Mouse (Mus musculus) neutrophil, adult 59 days (primary cell): Measurements from ENCODE around the gene Bmyc. TPM values are rescaled to one million over a fixed set of nuclear protein-coding genes. Genes with fewer than 3 reads are reported as not detected.

Experiments used
- total RNA-seq, 2 experiments: library from RNA; stranded (reverse); gene quantifications; 1 replicate in 1 of 2; 2 replicates in 1 of 2; pipeline ENCODE4 v1.2.4; 2023

The Bmyc gene
- 1 to 10 TPM; 4.0 to 6.7 TPM for total RNA-seq

GRCm38 (mm10) chr2:25706643-25707481 lies at the start of gene Bmyc:
TSS of gene Bmyc (plus strand) at chr2:25706739.

DNA sequence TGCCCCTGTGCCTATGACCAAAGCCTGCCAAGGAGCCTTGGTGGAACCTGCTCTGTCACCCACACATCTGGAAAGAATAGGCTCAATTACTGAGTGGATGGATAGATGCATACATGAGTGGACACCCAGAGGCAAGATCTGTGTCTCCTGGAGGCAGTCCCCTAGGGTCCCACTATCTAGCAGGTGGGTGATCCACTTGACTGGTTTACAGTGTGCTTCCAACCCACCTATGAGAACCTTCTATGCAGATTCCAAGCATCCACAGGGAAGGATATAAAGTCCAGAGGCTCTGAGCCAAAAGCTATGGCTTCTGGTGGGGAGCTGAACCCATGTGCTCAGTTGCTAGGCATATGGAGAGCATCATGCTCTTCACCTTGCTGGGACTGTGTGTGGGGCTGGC lies 48.9 kb upstream of the Bmyc start, which contains the start of gene Lcn5:
Lcn5 (plus strand) TSS at position 301 of the 400 bp plus-strand sequence.

DNA sequence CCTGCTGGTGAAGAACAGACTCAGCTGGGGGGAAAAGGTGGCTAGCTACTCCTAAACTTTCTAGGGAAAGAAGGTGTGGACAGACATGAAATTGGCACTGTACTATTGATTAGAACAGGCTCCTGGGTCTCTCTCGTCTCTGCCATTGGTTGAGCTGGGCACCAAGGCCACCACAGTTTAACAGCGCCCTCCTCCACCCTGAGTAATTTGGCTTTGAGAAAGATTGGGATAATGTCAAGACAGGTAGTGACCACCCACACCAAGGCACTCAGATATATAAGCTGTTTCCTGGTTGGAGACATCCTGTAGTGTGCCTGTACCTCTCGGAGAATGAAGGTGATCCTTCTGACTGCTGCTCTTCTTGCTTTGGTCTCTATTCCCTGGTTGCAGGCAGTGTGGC lies 30.1 kb upstream of the Bmyc start, which contains the start of gene Lcn6:
Lcn6 (plus strand) TSS at position 301 of the 400 bp plus-strand sequence.

DNA sequence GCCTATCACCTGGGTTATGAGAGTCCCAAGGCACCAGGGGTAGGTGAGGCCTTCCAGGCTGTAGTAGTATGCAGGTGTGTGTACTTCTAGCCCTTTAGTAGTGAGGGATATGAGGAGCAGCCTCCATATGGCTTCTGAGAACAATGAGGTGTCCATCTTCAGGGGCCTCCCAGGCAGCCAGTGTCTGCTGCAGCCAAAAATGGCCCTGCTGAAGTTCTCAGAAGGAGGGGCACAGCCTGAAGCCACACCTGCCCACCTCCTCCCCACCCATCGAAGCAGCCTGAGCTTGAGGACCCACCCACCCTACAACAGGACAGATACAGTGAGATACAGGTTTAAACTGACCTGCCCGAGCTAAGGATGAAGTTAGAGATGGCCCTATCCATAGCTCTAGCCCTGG lies 24.1 kb upstream of the Bmyc start, which contains the start of gene Lcn10:
Lcn10 (plus strand) TSS at position 301 of the 400 bp plus-strand sequence.

DNA sequence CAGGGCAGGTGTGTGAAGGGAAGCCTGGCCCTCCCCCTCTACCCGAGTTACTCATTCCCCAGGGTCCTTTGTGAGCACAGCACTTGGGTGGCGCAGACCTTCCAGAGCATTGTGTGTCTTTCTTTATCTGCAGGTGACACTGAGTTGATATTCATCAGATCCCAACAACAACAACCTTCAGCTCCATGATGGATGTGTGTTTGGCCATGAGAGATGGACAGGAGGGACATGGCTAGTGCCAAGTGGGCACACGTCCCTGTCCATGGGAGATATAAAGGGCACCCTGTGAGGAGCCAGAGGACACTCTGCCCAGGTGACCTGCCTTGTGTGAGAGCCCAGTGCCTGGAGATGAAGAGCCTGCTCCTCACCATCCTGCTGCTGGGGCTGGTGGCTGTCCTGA lies 6.8 kb upstream of the Bmyc start, which contains the start of gene Obp2a:
Obp2a (plus strand) TSS at position 301 of the 400 bp plus-strand sequence.

GRCm38 (mm10) chr2:25736709-25737108 lies 30.2 kb downstream of the Bmyc start, which contains the start of gene Obp2b:
TSS of gene Obp2b (plus strand) at chr2:25737009.

Other genes with a start within 250 kb of the Bmyc start
- not detected for gene Clic3, start 249.9 kb upstream of the Bmyc start, total RNA-seq
- 10 to 100 TPM; 44.7 to 53.4 TPM for gene Paxx, start 245.6 kb upstream of the Bmyc start, total RNA-seq
- gene Ptgds, start 236.7 kb upstream of the Bmyc start, total RNA-seq: not detected
- not detected for gene Lcn12, start 212.8 kb upstream of the Bmyc start, total RNA-seq
- 10 to 100 TPM; 26.8 to 28.7 TPM for gene Fbxw5, start 206.0 kb upstream of the Bmyc start, total RNA-seq
- under 1 TPM; 0.44 to 0.64 TPM for gene C8g, start 205.0 kb upstream of the Bmyc start, total RNA-seq
- gene Traf2, start 159.8 kb upstream of the Bmyc start, total RNA-seq: 10 to 100 TPM; 21.6 to 24.3 TPM
- 10 to 100 TPM; 87.5 to 92.7 TPM for gene Edf1, start 148.9 kb upstream of the Bmyc start, total RNA-seq
- gene Mamdc4, start 131.9 kb upstream of the Bmyc start, total RNA-seq: under 1 TPM; 0.42 to 0.62 TPM
- 1 to 10 TPM; 4.7 to 5.8 TPM for gene Phpt1, start 131.5 kb upstream of the Bmyc start, total RNA-seq
- gene Ajm1, start 125.0 kb upstream of the Bmyc start, total RNA-seq: not detected
- gene Rabl6, start 98.2 kb upstream of the Bmyc start, total RNA-seq: 10 to 100 TPM; 28.3 to 46.4 TPM
- not detected for gene Ccdc183, start 89.1 kb upstream of the Bmyc start, total RNA-seq
- gene Tmem141, start 84.7 kb upstream of the Bmyc start, total RNA-seq: 1 to 10 TPM; 3.5 to 4.4 TPM
- gene Fcna, start 78.7 kb upstream of the Bmyc start, total RNA-seq: 1 to 10 TPM; 1.8 to 2.7 TPM
- not detected for gene Lcn8, start 53.6 kb upstream of the Bmyc start, total RNA-seq
- gene Lcn5, start 48.8 kb upstream of the Bmyc start, total RNA-seq: not detected
- not detected for gene Lcn6, start 30.0 kb upstream of the Bmyc start, total RNA-seq
- gene Lcn10, start 24.0 kb upstream of the Bmyc start, total RNA-seq: not detected
- not detected for gene Obp2a, start 6.7 kb upstream of the Bmyc start, total RNA-seq
- not detected for gene Obp2b, start 30.3 kb downstream of the Bmyc start, total RNA-seq
- gene Lcn3, start 58.8 kb downstream of the Bmyc start, total RNA-seq: not detected
- gene Lcn11, start 70.3 kb downstream of the Bmyc start, total RNA-seq: not detected
- gene Gm13539, start 75.5 kb downstream of the Bmyc start, total RNA-seq: not detected
- not detected for gene Glt6d1, start 109.1 kb downstream of the Bmyc start, total RNA-seq
- gene Lcn9, start 116.4 kb downstream of the Bmyc start, total RNA-seq: not detected
- gene Sohlh1, start 140.5 kb downstream of the Bmyc start, total RNA-seq: not detected
- not detected for gene Kcnt1, start 157.0 kb downstream of the Bmyc start, total RNA-seq